In the genomic region with DNA sequence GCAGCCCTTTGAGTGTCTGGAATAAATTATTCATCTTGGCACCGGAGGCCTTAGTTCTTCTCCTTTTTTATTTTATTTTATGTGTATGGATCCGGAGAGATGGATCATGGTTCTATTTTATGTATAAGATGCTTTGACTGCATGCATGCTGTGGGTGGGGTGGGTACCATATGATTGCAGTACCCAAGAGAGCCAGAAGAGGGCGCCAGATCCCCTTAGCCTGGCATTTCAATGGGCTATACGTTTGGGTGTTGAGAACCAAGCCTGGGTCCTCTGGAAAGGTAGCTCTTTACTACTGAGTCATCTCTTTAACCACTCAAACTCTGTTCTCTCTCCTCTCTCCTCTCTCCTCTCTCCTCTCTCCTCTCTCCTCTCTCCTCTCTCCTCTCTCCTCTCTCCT, we compare ENCODE assay signal across 9 mouse cellular contexts. TPM values are rescaled to one million over a fixed set of nuclear protein-coding genes. Genes with fewer than 3 reads are reported as not detected.
DNase-seq lines count a peak whose midpoint lies in the region; ATAC-seq and TF ChIP-seq lines count a peak whose summit lies in the region.
"Had no signal": no experiment of that assay in that cellular context is flagged by ENCODE, and none has a peak within 500 bp of the region (broad histone marks: within the 10 kb centered on the region; RNA-seq: fewer than 3 reads in every experiment).

No protein-coding gene starts in this region.

- 38% methylated on average over 4 of the region's 4 CpGs for WGBS in stomach, postnatal 0 days

- H3K4me2 ChIP-seq in stomach, postnatal 0 days (replicated peaks; ENCODE audit: low read depth), result no peak overlapping the region

- in situ Hi-C loops in Patski (cut with MboI; ENCODE audit: low pct_unique_long_range_greater_than_20kb), result no loop called here

- intact Hi-C loops in left cerebral cortex, adult 2 months (cut with DNase I), result no loop called here
- intact Hi-C loops in left cerebral cortex, postnatal 4 days (cut with DNase I), result no loop called here

- no peak overlapping the region for H3K27ac ChIP-seq in left cerebral cortex, adult 2 months
- no peak overlapping the region for H3K27ac ChIP-seq in stomach, postnatal 0 days (replicated peaks)

- no peaks in the 10 kb centered on the region for H3K9me3 ChIP-seq in stomach, postnatal 0 days (ENCODE audit: control insufficient read depth, low read length)

- peak; percentile 51 for TF ChIP-seq CTCF in left cerebral cortex, adult 2 months (IDR thresholded peaks at IDR 0.05)
- TF ChIP-seq CTCF in Patski (IDR thresholded peaks at IDR 0.05), result peak; percentile 49
- TF ChIP-seq CTCF in stomach, postnatal 0 days (IDR thresholded peaks at IDR 0.05; ENCODE audit: low read depth), result peak; percentile 70

- H3K27me3 ChIP-seq in Patski, result no peaks in the 10 kb centered on the region
- H3K27me3 ChIP-seq in stomach, postnatal 0 days (ENCODE audit: control insufficient read depth, insufficient read depth, low read length), result no peaks in the 10 kb centered on the region

- H3K36me3 ChIP-seq in stomach, postnatal 0 days (ENCODE audit: control insufficient read depth, insufficient read depth, low read length), result no peaks in the 10 kb centered on the region

- H3K4me1 ChIP-seq in stomach, postnatal 0 days (replicated peaks; ENCODE audit: control insufficient read depth, insufficient read depth), result no peaks in the 10 kb centered on the region

- no peak overlapping the region for H3K9ac ChIP-seq in stomach, postnatal 0 days (ENCODE audit: low read length)

- no peak overlapping the region for H3K4me3 ChIP-seq in left cerebral cortex, adult 2 months
- no peak overlapping the region for H3K4me3 ChIP-seq in stomach, postnatal 0 days (ENCODE audit: low read depth, low read length)

- DNase-seq in CD4-positive, CD25-positive, alpha-beta regulatory T cell, adult 2 months (ENCODE audit: low read depth, low spot score), result peak; percentile 26
- DNase-seq in left cerebral cortex, adult 2 months (ENCODE audit: extremely low spot score in 1 of 2, low spot score in 2 of 2), result no peak
- no peak for DNase-seq in left cerebral cortex, postnatal 4 days
- DNase-seq in Patski (ENCODE audit: low read depth, low spot score), result no peak
- DNase-seq in stomach, postnatal 0 days (ENCODE audit: low spot score), result no peak
- no peak for DNase-seq in heart, adult 11 months
- DNase-seq in kidney, adult 11 months, result no peak
- DNase-seq: midbrain, embryonic 14.5 days had no signal

- ATAC-seq in CD4-positive, CD25-positive, alpha-beta regulatory T cell, adult 4 months, result no peak
- no peak for ATAC-seq in Patski
- ATAC-seq in stomach, postnatal 0 days (ENCODE audit: low FRiP score, low TSS enrichment), result no peak

- POLR2A ChIA-PET in Patski (lab: Charles Lee), result no interaction called here

- CTCF ChIA-PET in Patski (lab: Charles Lee), result no interaction called here

- TF ChIP-seq EP300 in stomach, postnatal 0 days (optimal IDR thresholded peaks at IDR 0.05), result no peak

RNA-seq across cellular contexts. Expression of gene Gjb5, which starts 19.4 kb away (rescaled TPM):
- polyA plus RNA-seq in CD4-positive, CD25-positive, alpha-beta regulatory T cell, adult 4 months (2017; shearing (Covaris generic)), result not detected
- under 1 TPM in 1 of 2 experiments, not detected in 1; 0.20 TPM for total RNA-seq in left cerebral cortex, adult 2 months (2021)
- under 1 TPM in 1 of 2 experiments, not detected in 1; 0.20 TPM for total RNA-seq in left cerebral cortex, postnatal 4 days (2021)
- polyA plus RNA-seq in Patski (2021), result 0.04 TPM
- 3.3 and 3.8 TPM in 2 replicates for polyA plus RNA-seq in stomach, postnatal 0 days (2015; fragmentation: Nextera tagmentation; extraction: Ambion mirVana)
- polyA plus RNA-seq: midbrain, embryonic 14.5 days had no signal

RNA-seq across cellular contexts. Expression of gene Gjb4, which starts 23.5 kb away (rescaled TPM):
- not detected for polyA plus RNA-seq in CD4-positive, CD25-positive, alpha-beta regulatory T cell, adult 4 months (2017; shearing (Covaris generic))
- total RNA-seq in left cerebral cortex, adult 2 months (2021), result not detected
- not detected for total RNA-seq in left cerebral cortex, postnatal 4 days (2021)
- polyA plus RNA-seq in Patski (2021), result 23.5 TPM
- 1.7 and 2.0 TPM in 2 replicates for polyA plus RNA-seq in stomach, postnatal 0 days (2015; fragmentation: Nextera tagmentation; extraction: Ambion mirVana)
- polyA plus RNA-seq: midbrain, embryonic 14.5 days had no signal

RNA-seq across cellular contexts. Expression of gene Gjb3, which starts 46.7 kb away (rescaled TPM):
- under 1 TPM in 1 of 2 experiments, not detected in 1; 0.32 TPM for polyA plus RNA-seq in CD4-positive, CD25-positive, alpha-beta regulatory T cell, adult 4 months (2017; shearing (Covaris generic))
- total RNA-seq in left cerebral cortex, adult 2 months (2021), result under 1 TPM in 1 of 2 experiments, not detected in 1; 0.21 TPM
- total RNA-seq in left cerebral cortex, postnatal 4 days (2021), result under 1 TPM; 0.60 to 0.70 TPM
- polyA plus RNA-seq in Patski (2021), result 0.05 TPM
- 15.1 and 15.5 TPM in 2 replicates for polyA plus RNA-seq in stomach, postnatal 0 days (2015; fragmentation: Nextera tagmentation; extraction: Ambion mirVana)

Comparison
In these comparisons a context has a peak if more than half of its experiments do, and no peak if none do; other contexts are left out.
1. RNA of gene Gjb3, which starts 46.7 kb away (polyA plus RNA-seq): 15.1 to 15.5 TPM in stomach, postnatal 0 days; 0.32 TPM in CD4-positive, CD25-positive, alpha-beta regulatory T cell, adult 4 months and 0.05 TPM in Patski (single experiment); every median in the first group is over 10 times any median in the second.
2. Peak in every context shown above with its lines, with median percentiles within 50 percentile points of each other: CTCF ChIP-seq.